Mouse (Mus musculus) brain, adult 2 months (tissue): ENCODE measurements around the gene Phactr1.

Source experiments
- DNase-seq: peaks from one replicate; pipeline ENCODE4 v3.0.0; 2011; ENCODE audit warnings: low read depth, low spot score

The Phactr1 gene

GRCm38 (mm10) chr13:42973561-42973960 is 293.1 kb downstream of the Phactr1 start:
- DNase-seq: peak; percentile 68

- DNase-seq: peak; percentile 76
These were observed 293.5 kb downstream of the Phactr1 start for GRCm38 (mm10) chr13:42973961-42974360.

GRCm38 (mm10) chr13:42974506-42974905 is 294.1 kb downstream of the Phactr1 start:
- no peak for DNase-seq

DNA sequence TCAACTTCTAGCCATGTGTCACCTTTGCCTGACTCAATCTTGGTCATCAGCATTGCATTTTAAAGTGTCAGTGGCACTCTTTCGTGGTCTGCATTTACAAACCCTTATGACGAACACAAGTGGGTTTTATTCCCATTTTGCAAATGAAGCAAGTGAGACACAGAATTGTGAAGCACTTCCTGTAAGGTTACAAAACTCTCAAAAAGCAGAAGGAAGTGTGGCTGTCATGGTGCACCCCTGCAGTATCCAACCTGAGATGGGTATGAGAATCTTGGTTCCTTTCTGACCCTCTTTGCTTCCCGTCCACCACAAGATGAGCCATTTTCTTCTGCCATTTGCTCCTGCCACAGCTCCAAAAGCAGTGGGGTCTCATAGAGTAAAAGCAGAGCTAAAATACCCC is 295.7 kb downstream of the Phactr1 start:
- no peak for DNase-seq

DNA sequence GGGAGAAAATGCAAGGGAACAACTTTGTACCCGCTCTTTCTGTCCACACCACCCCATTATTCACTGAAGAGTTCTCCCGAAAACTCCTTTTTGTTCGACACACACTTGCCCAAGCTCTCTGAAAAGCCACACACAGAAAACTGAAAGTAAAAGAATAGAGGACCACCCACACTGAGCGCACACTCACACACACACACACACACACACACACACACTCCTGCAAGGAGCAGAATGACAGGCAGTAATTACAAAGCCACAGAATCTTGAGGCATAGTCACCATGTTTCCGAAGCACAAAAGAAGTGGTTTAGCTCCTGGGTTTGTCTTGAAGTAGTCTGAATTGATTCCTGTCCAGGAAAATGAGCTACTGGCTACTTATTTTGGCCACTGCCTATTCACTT is 296.5 kb downstream of the Phactr1 start:
- DNase-seq: peak; percentile 70

- peak; percentile 66 for DNase-seq
These were observed 300.2 kb downstream of the Phactr1 start for GRCm38 (mm10) chr13:42980581-42980980.

DNA sequence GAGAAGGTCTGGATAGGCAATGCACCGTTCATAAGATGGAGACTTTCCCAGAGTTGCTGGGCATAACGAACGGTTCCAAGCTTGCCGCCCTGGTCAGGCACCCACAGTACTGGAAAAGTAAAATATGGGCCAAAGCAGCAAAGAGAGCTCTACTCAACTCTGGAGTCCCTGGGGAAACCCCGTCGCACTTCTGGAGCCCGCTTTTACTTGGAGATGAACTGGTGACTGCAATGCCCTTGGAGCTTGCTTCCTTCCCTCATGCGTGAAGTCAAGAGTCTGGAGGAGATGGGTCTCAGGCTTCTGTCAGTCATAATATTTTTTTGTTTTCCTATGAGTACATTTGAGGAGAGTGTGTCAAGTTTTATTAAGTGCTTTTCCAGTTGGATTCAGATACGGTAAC is 302.2 kb downstream of the Phactr1 start:
- DNase-seq: no peak

GRCm38 (mm10) chr13:42985806-42986205 is 305.4 kb downstream of the Phactr1 start:
- no peak for DNase-seq

DNA sequence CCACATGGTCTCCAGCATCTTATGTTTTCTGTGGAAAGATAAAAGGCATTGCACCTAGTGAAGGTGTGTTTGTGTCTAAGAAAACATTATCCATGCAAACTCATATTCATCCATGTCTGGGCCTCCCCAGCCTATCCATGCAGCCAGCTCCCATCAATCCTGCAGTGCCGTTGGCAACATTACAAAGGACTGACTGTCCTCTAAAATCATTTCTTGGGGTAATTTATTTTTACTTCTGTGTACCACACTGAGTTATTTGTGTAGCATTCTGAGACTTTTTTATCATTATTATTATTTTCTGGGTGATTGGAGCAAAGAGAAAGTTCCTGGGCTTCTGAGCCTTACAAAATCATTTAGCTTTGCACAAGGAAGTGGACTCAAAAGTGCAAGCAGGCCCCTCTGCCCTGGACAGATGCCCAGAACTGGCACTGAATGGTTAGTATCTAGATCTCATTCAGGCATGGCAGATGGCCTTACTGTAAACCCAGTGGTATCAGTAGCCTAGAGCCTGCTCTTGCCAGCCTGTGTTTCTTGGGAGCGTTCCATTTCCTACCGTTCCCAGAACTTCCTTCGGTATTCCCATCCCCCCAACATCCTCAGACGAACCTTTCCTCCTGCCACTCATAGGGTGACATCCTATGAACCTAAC is 307.6 kb downstream of the Phactr1 start:
- peak; percentile 97 for DNase-seq

DNA sequence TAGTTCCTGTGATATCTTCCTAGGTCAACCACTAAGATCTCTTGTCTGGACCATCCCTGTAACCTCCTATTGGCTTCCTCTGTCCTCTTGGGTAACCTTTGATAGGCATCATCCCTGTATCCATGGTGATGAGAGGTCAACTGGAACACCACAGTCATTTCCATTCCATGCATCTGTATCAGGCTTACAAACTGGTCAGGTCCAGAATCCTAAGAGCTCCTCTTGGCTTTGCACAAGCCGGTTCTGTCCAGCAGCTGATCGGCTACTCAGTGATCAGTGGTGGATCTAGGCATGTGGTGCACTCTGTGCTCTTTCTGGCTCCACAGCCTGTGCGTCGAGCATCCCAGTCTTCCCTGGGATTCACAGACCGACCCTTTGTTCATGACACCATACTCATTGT is 309.1 kb downstream of the Phactr1 start:
- DNase-seq: no peak

DNA sequence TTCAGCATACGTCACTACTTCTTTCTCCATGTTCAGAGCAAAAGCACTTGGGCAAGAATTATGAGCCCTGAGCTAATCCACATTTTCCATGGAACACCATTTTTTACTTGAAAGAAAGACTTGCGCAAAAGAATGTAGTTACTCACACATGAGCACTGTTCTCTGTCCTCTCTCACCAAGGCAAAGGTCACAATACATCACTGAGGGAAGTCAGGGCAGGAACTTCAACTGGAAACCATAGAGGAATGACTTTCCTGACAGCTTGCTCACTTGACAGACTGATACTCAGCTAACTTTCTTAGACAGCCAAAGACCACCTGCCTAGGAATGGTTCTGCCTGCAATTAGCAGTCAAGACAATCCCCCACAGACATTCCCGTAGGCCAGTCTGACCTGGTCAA is 309.6 kb downstream of the Phactr1 start:
- no peak for DNase-seq

DNA sequence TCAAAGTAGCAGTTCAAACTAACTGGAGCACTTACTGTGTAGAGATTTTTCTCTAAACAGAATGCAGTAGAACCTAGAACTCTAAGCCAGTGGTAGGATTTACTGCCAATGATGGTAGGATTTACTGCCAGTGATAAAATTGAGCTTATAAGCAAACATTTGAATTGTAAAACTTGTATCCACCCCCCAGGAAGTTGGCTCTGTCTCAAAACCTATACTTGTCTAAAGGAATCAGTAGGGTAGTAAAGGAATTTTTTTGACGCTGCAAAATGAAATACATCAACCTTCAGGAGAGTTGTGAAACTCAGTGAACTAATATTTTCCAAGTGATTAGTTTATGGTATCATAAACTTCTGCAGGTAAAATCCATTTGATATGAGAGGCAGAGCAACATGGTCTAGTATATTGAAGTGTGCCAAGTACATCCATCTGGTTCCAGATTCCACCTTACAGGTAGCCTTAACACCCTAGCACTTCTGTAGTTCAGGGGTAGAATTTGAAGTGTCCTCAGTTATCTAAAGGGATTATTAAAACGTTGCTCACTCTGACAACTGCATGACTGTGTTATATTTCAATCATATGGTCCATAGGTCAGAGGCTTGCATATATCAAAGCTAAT is 310.2 kb downstream of the Phactr1 start:
- DNase-seq: no peak

GRCm38 (mm10) chr13:42991164-42991563 is 310.7 kb downstream of the Phactr1 start:
- DNase-seq: no peak

DNA sequence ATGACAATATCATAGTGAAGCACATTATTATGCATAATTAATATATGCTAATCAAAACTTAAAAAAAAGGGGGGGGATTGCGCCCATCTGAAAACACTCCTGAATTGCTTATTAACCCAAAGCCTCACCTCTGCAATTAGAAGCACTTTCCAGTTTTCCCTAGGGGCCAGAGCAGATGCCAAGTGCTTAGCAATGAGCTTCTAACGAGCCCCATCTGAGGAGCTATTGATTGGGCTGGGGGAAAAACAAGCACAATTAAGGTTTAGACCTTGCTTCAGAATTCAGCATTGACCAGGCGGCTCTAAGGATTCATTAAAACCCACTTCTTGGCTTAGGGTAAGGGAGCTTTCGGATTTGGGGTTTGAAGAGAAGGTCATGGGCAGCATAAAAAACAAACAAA is 311.9 kb downstream of the Phactr1 start:
- no peak for DNase-seq

GRCm38 (mm10) chr13:42994276-42994675 is 313.9 kb downstream of the Phactr1 start:
- no peak for DNase-seq

GRCm38 (mm10) chr13:42996188-42996587 is 315.8 kb downstream of the Phactr1 start:
- peak; percentile 55 for DNase-seq

- no peak for DNase-seq
These were observed 318.9 kb downstream of the Phactr1 start for GRCm38 (mm10) chr13:42999287-42999686.

DNA sequence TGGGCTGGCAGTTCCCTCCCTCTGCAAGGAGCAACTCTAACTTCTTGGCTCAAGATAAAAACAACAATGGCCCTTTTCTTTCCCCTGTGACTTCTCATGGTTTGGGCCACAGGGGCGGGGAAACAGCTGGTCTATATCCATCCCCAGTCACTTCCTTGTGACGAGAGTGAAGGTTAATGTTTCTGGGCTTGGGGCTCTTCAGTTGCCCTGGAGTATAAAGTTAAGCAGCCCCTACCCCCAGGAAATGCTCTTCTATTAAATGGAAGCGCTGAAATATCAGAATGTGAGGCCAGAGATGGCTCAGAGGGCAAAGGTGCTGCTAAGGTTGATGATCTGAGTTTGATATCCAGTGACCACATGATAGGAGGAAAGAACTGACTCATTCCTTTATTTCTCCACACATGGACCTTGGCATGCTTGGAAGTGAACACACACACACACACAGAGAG is 324.7 kb downstream of the Phactr1 start:
- DNase-seq: no peak

DNA sequence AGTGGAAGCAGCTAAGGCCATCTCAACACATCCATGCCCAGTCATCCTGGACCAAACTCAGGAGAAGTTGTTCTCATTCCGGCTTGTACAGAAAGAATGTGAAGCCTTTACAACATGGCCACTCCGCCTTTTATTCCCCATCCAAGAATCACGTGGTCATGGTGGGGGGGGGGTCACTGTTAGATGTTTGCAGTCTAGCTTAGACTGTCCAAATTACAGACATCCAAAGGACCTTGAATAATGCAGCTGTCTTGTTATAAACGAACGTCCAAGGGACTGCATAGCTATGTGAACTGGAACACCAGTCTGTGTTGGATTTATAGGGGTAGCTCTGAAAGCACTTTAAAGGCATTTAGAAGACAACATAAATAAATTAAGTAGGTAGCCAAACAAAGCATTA is 328.0 kb downstream of the Phactr1 start:
- DNase-seq: no peak

DNA sequence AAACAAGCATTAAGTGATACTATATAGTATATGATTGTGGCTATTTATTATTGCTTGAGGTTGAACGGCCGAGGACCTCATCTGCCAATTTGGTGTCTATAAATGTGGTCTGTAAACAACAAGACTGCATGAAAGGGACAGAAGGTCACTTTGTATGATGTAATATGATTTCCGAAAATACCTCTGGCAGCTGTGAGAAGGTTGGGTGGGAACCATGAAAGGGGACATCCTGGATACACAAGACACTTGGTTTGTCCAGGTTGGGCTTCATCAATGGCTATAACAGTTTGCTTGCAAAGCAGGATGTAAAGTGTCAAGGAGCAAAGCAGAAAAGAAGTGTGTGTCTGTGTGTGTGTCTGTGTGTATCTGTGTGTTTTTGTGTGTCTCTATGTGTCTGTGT is 329.2 kb downstream of the Phactr1 start:
- no peak for DNase-seq

- peak; percentile 90 for DNase-seq
These were observed 331.1 kb downstream of the Phactr1 start for GRCm38 (mm10) chr13:43011516-43011915.

DNA sequence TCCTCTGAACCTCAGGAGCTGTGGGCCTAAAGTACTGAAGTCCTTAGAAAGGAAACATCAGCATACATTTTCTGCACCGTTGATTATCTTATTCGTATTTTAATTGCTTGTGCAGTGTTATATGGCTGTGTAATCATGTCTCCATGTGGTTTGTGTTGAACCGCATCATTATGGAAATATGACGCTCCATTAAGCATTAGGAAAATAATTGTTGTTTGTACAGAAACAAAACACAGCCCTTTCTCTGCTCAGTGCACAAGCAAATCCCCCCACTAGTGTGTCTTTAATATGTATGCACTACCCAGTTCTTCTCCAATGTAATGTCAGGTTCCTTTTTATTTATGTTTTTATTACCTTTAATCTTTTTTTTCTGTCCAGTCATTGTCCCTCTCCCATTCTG is 333.6 kb downstream of the Phactr1 start:
- no peak for DNase-seq

- DNase-seq: no peak
These were observed 335.3 kb downstream of the Phactr1 start for GRCm38 (mm10) chr13:43015768-43016167.

DNA sequence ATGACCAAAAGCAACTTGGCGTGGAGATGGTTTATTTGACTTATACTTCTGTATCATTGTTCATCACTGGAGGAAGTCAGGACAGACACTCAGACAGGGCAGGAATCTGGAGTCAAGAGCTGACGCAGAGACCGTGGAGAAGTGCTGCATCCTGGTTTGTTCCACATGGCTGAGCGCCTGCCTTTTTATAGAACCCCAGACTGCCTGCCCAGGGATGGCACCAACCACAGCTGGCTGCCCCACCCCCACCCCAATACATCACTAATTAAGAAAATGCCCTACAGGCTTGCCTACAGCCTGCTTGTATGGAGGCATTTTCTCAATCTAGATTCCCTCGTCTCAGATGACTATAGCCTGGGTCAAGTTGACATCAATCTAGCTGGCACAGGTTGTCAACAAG is 338.4 kb downstream of the Phactr1 start:
- peak; percentile 45 for DNase-seq
